Mouse (Mus musculus) ovary, postnatal 14 days (tissue): ENCODE results near the gene Kctd14.

ENCODE experiments used
- DNase-seq: peaks from one replicate; pipeline ENCODE4 v3.0.0; 2022; ENCODE audit warnings: low spot score

Gene Kctd14

DNA sequence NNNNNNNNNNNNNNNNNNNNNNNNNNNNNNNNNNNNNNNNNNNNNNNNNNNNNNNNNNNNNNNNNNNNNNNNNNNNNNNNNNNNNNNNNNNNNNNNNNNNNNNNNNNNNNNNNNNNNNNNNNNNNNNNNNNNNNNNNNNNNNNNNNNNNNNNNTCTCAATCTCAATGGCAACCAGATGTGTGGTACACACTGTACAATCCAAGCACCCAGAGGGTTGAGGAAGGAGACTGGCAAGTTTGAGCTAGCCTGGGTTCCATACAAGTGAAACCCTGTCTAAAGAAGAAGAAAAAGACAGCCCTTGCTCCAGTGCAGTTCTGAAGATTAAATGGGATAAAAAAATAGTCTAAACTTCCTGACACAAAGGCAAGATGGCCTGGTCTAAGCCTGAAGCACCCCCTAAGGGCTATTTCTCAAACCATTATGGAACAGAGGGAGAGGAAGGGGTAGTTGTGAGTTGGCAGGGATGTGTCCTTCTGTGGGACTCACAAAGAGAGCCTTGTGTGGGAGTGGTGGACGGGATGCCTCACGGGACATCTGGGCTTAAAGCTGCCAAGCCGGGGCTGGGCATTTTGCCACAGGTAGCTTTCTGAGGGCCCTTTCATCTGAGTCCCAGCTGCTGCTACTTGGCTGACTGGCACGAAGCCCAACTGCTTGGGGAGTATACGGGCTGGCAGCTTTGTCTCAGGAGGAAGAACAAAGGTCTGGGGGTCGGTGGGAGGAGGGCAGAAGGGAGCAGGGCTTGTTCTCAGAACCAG is 4.8 kb upstream of the Kctd14 start:
- peak; percentile 89 for DNase-seq

DNA sequence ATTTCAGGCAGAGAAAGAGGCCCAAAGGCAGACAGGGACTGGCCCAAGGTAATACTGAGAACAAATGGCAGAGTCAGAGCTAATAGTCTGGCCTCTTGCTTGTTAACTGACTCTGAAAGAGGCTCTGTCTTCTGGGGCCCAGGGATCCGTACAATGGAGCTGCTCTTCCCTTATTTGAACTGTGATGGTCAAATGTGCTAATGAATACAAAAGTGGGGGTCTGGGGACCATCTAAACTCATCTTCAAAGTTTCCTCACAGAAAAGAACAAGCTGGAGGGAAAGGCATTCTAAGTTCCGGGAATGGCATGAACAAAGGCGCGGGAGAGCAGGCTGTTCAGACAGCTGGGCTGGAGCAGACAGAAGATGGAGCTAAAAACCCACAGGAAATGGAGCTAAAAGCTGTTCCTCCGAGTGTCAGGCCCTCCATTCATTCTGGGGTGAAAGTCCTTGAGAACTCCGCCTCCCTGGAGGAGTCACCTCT is 4.0 kb upstream of the Kctd14 start:
- DNase-seq, result no peak

DNA sequence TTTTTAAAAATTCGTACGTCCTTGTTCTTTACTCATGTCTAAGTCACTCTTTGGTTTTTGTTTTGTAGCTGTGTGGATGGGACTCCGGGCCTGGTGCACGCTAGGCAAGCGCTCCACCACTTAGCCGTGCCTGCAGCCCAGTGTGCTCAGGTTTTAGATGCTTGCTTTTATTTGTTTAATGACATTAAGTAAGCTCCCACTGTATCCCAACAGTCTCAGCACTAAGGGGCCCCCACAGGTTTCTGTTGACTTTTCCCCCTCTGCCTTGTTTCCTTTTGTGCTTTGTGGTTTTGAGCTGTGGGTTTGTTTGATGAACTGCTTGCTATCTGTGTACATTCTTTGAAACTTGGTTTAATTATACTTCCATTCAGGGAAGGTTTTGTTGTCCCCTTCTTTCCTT is 1.1 kb downstream of the Kctd14 start:
- DNase-seq, result no peak

DNA sequence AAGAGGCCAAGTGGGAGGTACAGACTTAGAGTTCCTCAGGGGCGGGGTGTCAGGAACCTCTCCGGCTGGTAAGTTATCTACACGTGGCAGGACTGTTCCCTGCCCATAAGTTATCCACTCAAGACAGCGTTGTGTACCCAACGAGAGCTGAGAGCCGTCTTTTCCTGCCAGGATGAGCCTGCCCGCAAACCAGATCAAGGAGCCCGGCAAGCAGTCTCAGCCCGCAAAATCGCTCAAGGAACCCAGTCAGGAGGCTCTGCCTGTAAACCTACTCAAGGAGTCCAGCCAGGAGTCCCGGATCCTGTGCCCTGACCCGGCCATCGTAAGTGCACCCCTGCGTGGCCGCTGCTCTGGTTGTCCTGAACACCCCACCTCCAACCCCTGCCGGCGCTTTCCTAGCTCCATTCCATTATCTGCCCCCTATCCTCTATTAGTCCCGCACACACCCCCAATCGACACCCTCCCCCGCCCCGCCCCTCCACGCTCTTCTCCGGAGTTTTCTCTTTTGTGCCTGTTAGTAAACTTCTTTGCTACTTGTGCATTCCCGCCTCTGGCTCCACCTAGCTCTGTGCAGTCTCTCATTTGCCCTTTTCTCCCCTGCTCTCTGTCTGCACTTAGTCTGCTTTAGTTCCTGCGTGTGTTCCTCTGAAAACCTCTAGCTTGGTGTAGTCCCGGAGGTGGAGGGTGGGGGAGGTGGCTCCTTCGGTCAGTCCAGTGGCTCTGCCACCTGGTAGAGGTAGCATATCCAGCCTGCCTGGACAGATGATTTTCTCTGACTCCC is 2.2 kb downstream of the Kctd14 start:
- no peak for DNase-seq

DNA sequence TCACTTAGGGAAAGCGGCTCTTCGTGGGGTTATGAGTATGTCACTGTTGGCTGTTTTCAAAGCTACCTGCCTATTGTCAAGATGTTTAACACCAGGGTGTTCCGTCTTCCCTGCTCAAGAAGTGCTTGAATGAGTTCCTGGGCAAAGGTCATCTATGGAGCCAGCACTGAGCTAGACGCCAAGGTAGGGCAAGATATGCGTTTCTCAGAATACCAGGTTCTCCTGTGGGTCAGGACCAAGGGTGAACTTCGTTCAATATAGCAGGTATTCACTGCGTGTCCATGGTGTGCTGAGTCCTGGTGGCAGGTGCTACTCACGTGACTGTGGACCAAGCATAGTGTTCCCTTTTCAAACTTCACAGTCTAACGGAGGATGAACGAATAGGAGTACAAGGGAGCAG is 3.7 kb downstream of the Kctd14 start:
- no peak for DNase-seq

DNA sequence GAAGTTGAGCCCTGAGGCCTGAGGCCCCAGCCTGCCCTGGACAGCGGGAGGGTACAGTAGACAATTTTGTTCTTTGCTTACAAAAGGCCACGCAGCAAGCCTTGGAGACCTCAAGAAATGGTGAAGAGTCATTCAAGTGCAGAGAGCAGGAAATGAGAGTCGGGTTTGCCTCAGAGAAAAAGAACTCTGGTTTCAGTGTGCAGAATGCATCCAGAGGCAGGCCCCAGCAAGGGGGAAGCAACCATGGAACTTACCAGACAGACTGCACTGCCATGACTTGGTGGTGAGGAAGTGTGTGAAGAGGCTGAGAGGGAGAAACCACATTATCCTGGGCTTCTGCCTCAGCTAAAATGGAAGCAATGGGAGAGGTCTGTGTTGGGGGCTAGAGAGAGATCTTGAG is 4.5 kb downstream of the Kctd14 start:
- DNase-seq, result no peak

DNA sequence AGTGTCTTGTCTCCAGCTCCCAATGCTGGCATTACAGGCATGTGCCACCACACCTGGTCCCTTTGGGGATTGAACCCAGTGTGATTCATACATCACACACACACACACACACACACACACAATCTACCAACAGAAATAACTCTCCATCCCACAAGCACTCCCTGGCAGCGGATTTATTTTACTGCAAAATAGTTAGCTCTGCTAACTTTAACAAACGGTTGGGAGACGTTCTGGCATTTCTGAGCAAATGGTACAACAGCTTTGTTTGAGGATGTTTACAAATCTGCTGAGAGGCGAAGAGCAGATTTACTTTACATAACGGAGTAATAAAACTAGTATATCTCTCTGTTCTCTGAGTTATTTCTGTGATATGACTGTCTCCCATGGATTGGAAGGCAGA is 21.9 kb downstream of the Kctd14 start:
- no peak for DNase-seq

DNA sequence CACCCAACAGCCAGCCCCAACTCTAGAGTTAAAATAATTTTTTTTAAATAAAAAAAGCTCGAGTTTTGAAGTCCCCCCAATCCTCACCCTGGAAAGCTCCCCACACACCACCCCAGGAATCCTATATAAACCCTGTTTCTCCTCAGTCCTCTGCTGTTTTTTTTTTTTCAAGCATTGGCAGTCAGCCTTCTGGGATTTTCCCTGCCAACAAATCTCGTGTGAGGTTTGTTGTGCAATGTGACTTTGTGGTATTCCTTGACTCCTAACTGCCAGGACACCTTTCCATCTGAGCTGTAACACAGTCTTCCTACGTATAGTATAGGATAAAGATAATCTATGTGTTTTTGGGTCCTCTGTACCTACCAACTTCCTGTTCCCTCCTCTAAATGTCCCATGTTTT is 28.2 kb downstream of the Kctd14 start:
- DNase-seq, result no peak

DNA sequence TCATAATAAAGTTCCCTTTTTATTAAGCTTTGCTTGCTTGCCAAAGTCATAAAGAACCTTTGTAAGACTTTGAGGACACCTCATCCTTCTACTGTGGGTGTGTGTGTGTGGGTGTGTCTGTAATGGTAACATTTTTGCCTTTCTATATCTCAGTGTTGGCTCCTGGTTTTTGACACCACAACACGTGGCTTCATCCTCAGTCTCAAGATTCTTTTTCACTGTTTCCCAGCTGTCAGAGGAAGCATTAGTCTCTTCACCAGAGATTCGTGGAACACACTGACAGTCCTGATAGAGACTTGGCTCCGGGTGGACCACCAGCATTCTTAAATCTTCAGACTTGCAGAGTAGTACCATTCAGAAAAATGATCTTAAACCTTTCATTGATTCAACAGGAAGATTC is 29.2 kb downstream of the Kctd14 start:
- DNase-seq, result no peak

DNA sequence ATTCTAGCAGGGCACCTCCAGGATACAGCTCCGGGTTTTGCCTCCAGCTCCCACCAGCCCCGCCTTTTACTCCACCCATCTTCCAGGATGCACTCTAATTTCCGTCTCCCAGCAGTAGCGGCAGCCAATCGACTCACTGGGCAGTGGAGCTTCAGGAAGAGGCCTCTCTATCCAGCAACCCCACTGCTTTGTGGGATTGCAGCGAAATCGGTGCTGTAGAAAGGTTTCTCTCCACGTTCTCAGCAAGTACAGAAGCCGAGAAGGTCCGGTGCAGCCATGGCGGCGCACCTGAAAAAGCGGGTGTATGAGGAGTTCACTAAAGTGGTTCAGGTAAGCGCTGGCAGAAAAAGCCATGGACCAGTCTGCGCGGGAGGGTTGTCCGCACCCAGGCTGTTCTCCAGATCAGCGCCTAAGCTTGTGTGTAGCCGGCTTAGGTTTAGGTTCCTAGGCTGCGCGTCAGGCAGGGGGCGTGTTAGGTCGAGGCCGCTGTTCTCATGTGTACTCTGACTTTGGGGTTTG is 29.8 kb downstream of the Kctd14 start, which contains the start of gene Ints4:
Gene Ints4 (plus strand): TSS at position 136 of the 519 bp plus-strand sequence.
- DNase-seq, result peak; percentile 80

DNA sequence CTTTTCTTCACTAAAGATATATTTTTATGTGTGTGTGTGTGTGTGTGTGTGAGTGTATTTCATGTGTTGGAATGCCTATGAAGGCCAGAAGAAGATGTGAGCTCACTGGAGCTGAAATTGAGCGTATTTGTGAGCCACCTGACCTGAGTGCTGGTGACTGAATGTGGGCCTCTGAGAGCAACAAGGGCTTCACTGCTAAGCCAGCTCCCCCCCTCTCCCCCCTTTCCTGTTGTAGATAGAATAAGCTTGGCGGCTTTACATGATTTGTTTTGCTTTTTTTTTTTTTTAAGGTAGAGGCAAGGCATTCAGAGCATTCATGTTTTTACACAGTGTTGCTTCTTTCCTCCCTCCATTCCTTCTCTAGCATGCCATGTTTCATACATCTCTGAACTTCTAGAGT is 32.3 kb downstream of the Kctd14 start:
- no peak for DNase-seq

DNA sequence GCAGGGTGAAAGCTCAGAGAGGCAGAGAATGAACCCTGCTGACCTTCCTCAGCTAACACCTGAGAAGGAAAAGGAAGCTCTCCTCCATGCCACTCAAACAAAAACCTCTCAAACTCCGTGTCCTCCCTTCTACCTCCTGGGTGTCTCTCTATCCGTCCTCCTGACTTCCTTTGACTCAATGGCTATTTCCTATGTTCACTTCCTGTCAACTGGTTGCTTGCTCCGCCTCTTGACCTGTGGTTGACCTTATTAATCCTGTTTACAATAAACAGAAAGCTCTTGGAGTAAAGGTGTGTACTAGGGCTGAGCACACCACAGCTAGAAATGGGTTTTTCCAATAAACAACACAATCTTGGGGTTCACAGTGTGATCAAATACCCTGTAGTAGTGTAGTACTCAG is 40.0 kb downstream of the Kctd14 start:
- DNase-seq, result no peak

DNA sequence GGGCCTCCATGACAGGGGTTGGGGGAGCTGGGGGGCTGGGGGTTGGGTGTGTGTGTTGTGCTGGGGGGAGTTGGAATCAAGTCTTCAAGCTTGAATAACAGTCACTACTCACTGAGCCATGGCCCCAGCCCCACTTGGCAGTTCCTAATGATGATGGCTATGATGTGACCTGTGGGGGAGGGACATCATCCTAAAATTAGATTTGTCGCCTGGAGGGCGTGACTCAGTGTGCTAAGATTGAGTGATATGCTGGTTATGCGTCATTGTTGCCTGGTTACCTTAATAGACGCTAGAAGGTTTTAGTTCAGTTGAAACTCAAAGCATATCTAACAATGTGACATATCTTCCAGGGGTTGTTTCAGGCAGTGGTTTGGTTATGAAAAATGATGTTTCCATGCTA is 41.3 kb downstream of the Kctd14 start:
- DNase-seq, result no peak

DNA sequence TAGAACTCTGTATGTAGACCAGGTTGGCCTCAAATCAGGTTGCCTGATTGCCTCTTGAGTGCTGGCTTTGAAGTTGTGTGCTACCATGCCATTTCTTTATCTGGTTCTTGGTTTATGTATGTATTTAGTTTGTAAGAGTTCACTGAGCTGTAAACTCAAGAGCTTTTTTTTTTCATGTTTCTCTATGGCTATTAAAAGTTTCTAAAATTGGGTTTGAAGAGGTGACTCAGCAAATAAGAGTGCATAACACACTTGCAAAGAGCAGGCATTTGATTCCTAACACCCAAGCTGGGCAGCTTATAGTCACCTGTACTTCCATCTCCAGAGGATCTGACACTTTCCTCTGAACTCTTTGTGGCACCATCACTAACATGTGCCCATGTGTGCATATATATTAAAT is 43.9 kb downstream of the Kctd14 start:
- DNase-seq, result no peak

DNA sequence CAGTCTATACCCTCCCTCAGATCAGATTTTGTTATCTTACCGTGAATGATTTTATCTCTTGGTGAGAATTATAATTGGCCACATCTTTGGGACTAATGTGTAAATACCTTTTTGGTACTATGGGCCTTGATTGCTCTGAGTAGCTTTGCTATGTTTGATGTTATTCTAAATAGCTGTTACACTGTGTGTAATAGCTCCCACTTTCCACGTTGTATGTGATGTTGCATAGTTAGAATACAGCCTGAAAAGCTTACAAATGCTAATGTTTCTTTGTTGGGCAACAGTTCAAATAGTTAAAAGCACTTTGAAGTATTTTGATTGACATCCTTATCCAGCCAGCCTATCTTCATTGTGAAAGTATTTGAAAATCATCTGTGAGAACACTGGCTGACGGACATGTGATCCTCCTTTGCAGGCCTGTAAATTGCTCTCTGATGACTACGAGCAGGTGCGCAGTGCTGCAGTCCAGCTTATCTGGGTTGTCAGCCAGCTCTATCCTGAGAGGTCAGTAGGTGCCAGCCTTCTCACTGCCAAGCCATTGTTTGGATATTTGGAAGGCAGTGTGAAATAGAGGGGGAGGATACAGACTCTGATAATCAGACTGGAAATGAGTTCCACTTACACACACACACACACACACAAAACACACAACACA is 49.6 kb downstream of the Kctd14 start:
- DNase-seq, result no peak
